Mouse (Mus musculus) adrenal gland, postnatal 4 days (tissue): ENCODE measurements around the gene Ren1. TPM values are rescaled to one million over a fixed set of nuclear protein-coding genes. Genes with fewer than 3 reads are reported as not detected.
A peak's percentile ranks its signal among the peaks of the same experiment; 100 is the strongest.
"Not testable (repeated sequence)": the region's sequence is repeated elsewhere in the genome, so short reads cannot be mapped to it uniquely, and the experiment has no call there.

ENCODE experiments used
- DNase-seq, 2 experiments: peaks; one replicate each; pipeline ENCODE4 v3.0.0; 2021 to 2022; ENCODE audit warnings: low spot score in 2 of 2, mixed read lengths in 2 of 2
- total RNA-seq, 2 experiments: library from RNA; stranded (reverse); gene quantifications; 2 replicates each; pipeline ENCODE4 v1.2.3; 2021

Gene Ren1
- total RNA-seq, 2 experiments from 2014 or later, result 2.0 to 17.3 TPM

DNA sequence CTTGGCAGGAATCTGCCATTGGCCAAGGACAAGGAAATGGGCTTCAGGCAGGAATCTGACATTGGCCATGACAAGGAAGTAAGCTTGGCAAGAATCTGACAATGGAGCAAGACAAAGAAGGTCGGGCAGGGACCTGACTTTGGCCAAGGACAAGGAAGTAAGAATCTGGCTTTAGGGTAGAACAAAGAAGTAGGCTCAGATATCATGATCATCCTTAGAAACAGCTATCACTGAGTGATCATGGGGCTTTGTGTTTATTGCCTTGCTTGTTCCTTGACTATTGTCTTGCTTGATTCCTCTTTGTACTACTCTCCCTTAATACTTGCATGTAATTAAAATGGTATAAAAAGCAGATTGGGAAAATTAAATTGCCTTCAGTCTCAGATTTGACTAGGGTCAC lies 9.9 kb upstream of the Ren1 start:
- not testable (repeated sequence) for DNase-seq

- DNase-seq, result no peak
Measured at GRCm38 (mm10) chr1:133344357-133344756, 6.0 kb upstream of the Ren1 start.

DNA sequence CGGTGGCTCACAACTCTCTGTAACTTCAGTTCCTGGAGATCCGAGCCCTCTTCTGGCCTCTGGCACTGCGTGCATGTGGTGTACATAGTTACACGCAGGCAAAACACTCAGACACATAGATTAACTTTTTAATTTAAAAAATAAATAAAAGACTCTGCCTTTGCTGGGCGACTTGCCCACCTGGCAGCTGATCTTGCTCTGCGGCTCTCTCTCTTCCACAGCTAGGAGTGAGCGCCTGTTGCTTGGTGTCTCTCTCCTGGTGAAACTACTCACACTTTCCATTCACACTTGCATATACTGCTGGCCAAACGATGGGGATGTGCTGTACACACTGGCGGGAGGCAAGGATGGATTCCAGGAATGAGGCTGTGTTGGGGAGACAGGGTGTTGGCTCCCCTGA lies 3.8 kb upstream of the Ren1 start:
- no peak for DNase-seq

DNA sequence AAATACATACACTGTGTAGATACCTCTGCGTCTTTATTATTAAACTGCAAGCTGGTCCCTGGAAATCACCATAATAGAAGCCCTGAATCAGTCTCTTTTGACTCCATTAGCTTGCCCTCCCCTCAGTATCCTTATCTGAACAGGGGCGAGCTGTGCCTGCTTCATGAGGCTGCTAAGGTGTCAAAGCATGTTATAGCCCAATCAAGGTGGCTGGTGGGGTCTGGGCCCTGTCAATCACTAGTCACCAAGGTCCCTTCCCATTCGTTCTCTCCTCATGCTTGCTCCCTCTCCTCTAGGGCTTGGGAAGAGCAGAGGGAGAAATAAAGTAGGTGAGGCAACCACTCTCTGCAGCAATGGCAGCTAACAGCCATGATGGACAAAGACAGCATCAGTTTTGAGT lies 3.1 kb upstream of the Ren1 start:
- no peak for DNase-seq

DNA sequence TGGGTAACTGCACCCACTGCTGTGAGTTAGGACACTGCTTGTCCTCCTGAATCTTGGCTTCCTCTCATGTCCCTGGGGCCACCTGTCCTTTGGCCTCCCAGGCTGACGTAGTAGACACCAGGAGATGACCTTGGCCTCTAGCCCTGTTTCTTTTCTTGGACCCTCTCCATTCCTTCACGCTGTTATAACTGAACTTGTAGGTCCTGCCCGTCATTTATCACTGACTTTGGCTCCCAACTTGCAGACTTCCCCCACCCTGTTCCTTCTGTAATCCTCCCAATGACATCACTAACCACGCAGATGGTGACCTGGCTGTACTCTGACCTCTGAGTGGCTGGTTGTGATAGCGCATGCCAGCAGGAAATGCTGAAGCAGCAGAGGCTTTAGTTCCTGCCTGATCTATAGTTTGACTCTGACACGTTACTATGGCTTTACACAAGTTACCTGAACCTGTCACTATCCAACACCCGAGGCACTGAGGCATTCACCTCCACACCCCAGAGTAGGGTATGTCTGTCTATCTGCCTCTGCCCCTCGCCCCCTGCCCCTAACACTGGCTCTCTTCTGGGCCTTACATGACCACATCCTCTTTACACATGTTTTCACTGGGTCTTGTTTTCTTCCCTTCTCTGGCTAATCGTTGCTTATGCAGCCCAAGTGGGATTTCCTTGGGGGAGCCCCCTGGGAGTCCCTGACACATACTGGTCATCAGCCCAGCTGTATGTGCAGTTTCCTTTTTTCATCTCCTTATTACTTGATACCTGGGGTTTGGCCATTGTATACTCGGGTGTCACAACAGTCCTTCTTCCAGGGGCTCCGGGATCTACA lies 2.4 kb upstream of the Ren1 start:
- DNase-seq, result no peak

GRCm38 (mm10) chr1:133351762-133352161 lies 1.5 kb downstream of the Ren1 start:
- DNase-seq, result no peak

DNA sequence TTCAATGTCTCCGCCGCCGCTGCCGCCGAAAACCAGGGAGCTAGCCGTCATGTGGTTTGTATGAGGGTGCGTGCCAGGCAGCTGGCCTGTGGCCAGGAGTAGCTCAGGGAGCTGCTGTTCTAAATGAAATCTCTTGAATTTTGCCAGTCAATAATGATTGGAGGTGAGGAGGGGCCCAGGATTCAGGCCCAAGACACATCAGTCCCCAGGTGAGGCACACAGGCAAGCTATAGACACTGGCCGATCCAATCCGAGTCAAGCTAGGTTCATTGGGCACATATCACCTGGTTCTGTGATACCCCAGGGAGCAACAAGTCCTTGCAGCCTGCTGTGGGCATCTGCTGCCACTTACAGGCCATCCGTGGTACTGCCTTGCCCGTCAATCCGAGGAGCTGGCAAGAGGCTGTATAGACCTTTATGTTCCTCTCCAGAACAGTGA lies 3.1 kb downstream of the Ren1 start:
- DNase-seq, result peak; percentile 59 to 61

- no peak for DNase-seq
Measured at GRCm38 (mm10) chr1:133355469-133355868, 5.2 kb downstream of the Ren1 start.

DNA sequence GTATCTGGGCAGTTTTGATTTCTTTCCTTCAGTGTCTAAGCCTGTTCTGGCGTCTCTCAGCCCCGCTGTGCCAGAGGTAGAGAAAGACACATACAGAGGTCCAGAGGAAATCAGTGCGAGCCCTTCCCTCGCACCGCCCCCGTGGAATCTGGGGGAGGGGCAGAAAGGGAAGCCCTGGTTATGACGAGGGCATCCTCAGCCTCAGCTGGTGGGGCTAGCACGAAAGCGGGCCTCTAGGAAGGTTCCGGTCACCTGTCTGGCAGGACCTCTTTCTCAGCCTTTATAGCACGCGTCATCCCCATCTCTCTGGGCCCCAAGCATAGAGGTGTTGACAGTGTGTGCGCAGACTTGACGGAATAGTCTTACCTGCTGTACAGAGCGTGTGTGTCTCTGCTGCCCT lies 5.6 kb downstream of the Ren1 start:
- DNase-seq, result no peak

GRCm38 (mm10) chr1:133356330-133356729 lies 6.0 kb downstream of the Ren1 start:
- DNase-seq, result no peak

GRCm38 (mm10) chr1:133361006-133361405 lies 10.7 kb downstream of the Ren1 start:
- no peak for DNase-seq

DNA sequence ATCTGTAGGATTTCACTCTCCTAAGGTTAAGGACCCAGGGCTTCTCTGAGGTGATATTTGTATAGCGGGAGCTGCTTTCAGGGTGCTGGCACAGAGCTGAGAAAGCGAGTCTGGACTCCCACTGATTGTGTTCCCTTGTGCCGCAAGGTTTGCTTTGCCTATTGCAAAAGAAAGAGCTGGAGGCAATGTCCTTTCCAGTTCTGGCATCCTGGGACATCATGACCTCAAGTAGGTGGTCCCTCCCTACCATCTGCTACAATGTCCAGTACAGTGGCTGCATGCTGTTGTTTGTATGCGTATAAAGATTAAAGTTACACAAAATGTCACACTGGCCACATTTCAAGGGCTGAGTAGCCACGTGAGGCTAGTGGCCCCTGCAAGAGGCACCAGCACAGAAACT lies 11.8 kb downstream of the Ren1 start:
- no peak for DNase-seq

DNA sequence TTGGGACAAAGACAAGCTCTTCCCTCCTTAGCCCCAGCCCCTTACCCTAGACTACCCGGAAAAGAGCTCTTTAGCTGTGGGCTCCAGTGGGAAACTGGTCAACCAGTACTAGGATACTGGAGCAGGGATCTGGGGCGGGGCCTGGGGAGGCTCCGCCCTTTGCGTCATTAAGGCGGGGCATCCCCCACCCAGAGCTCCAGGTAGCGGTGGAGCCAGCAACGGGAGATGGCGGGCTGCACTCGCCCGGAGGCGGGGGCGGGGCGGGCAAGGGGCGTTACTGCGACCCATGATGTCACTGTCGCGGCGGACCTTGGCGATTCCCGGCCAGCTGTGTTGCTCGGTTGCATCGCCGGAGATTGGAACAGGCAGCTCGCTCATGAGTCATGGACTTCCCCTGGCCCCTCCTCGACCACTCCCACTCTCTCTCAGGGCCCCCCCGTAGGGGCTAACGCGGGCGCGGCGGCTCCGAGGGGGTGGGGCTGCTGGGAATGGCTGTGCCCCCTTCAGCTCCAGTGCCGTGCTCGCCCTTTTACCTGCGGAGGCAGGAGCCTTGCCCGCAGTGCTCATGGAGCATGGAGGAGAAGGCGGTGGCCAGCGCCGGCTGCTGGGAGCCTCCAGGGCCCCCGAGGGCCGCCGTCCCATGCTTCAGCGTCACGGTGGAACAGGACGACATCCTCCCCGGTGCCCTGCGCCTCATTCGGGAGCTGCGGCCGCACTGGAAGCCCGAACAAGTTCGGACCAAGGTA lies 13.1 kb downstream of the Ren1 start, which contains the start of gene Etnk2:
Gene Etnk2 (plus strand): TSS at position 297 of the 746 bp plus-strand sequence.
- peak; percentile 57 to 75 for DNase-seq

- DNase-seq, result no peak
Measured at GRCm38 (mm10) chr1:133364022-133364630, 13.8 kb downstream of the Ren1 start.

- no peak for DNase-seq
Measured at GRCm38 (mm10) chr1:133364890-133365289, 14.6 kb downstream of the Ren1 start.

DNA sequence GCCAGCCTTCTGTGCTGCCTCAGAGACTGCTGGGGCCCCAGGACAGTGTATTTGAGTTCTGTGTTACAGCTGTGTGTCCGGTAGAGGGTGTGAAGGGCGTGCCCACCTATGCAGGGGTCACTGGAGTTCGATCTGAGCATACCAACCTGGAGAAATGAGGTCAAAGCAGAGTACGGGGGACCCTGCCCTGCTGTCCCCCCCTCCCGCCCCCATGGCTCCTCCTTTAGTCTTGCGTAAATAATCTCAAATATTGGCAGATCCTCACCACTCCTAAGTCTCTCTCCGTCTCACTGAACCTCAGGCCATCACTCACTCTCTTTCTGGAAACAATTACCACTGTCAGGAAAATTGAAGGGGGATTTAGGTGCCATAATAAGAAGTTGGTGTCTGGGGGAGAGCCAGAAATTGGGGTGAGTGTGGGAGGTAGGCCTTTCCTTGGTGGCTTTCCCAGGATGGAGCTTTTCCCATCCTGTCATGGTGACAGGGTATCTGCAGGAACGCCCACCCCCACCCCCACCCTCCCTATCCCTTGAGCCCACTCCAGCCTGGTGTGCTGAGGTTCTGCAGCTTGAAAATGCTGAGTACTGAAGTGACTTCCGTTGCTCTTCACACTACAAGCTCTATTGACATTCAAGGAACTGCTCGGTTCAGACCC lies 16.8 kb downstream of the Ren1 start:
- no peak for DNase-seq

GRCm38 (mm10) chr1:133367606-133368488 lies 17.5 kb downstream of the Ren1 start:
- no peak for DNase-seq

DNA sequence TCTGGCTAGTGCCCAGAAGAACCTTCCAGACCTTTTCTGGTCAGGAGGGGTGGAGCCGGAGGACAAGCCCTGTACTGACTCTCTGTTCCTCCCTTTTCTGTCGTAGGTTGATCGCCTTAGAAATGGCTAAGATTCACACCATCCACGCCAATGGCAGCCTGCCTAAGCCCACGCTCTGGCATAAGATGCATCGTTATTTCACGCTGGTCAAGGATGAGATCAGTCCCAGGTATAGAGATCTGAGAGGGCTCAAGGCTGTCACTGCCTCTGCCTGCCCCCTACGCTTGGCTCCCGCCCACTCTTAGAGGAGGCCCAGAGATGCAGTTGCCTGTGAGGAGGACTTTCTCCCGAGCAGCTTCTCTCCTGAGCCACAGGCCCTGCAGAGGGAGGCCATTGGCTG lies 18.3 kb downstream of the Ren1 start:
- DNase-seq, result no peak

- DNase-seq, result no peak
Measured at GRCm38 (mm10) chr1:133370352-133370751, 20.0 kb downstream of the Ren1 start.

- DNase-seq, result no peak
Measured at GRCm38 (mm10) chr1:133371431-133371830, 21.1 kb downstream of the Ren1 start.
